Mouse (Mus musculus) v-Abl transformed pro-B cells (cell line): ENCODE data around the gene Kirrel.
"Not testable (repeated sequence)": the region's sequence is repeated elsewhere in the genome, so short reads cannot be mapped to it uniquely, and the experiment has no call there.

Experiments used
- in situ Hi-C, 2 experiments: fragments of 400-800 bp; cut with MboI; formaldehyde crosslinking; loops; one replicate each; pipeline ENCODE4 v1.15.1; 2025; ENCODE audit not compliant: unreplicated experiment in 2 of 2

Kirrel gene

GRCm38 (mm10) chr3:87144476-87145240 is 29.9 kb downstream of the Kirrel start:
- in situ Hi-C loops = no loop called here

- in situ Hi-C loops = no loop called here
Observed at GRCm38 (mm10) chr3:87140284-87140683, 34.3 kb downstream of the Kirrel start.

GRCm38 (mm10) chr3:87136782-87137181 is 37.8 kb downstream of the Kirrel start:
- in situ Hi-C loops = no loop called here

GRCm38 (mm10) chr3:87134951-87135350 is 39.6 kb downstream of the Kirrel start:
- in situ Hi-C loops = no loop called here

DNA sequence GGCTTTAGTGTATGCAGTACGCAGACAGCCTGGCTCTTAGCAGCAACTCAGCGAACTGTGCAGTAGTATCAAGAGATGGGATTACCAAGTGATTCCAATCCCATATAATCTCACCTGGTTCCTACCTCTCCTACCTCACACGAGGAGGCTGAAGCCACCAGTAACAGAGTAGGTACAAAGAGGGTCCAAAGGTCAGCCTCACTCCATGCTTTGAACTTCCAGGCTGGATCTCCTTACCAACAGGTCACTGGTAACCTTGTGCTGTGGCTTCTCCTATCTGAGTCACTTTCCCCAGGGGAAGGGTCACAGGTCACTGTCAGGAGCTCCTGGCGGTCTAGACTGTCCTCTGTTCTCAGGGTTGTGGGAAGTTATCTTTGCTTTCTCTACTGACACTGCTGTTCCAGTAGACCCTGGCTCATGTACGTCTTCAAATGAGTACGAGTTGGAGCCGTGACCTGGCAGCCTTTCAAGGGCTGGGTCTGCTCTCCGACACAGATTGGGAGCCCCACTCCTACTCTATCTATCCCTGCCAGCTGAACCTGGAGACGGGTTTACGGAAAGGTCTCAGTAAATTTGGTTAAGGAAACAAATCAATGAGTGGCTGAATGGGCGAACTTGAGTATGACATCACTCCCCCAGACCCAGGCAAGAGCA is 42.7 kb downstream of the Kirrel start:
- in situ Hi-C loops = no loop called here

- in situ Hi-C loops = no loop called here
Observed at GRCm38 (mm10) chr3:87130933-87131332, 43.6 kb downstream of the Kirrel start.

DNA sequence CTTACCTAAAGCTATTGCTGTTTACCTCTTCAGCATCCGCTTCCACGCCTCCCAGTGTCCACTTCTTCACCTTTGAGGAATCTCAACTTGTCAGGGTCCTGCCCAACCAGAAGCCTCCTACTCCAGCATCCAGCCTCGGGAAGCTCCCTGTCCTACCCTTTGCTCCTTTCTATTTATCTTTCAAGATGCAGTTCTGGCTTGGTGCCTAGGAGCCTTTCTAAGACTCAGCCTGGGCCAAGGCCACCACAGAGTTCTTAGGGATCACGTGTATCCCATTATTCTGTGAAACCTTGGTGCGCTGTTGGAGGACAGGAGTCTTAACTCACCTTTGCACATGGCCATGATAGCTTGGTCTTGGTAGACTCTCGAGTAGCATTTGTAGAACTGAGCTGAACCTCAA is 50.8 kb downstream of the Kirrel start:
- in situ Hi-C loops = no loop called here

DNA sequence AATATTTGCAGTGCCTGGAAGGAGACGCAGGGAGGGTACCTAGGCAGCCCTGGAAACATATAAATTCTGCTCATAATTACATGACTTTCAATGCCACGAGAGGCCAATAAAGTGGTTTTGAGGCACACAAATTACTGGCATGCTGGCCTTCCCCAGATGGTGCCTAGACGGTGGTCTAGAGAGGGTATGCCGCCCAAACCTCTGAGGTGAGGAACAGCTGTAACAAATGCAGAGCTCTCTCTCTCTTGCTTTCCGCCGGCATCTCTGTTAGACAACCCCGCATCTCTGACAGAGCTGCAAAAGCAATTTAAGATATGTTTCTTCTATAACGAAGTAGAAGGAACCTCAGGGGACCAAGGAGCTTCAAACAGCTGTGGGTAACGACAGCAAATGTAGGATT is 56.3 kb downstream of the Kirrel start:
- in situ Hi-C loops = no loop called here

GRCm38 (mm10) chr3:87117632-87118031 is 56.9 kb downstream of the Kirrel start:
- in situ Hi-C loops = no loop called here

DNA sequence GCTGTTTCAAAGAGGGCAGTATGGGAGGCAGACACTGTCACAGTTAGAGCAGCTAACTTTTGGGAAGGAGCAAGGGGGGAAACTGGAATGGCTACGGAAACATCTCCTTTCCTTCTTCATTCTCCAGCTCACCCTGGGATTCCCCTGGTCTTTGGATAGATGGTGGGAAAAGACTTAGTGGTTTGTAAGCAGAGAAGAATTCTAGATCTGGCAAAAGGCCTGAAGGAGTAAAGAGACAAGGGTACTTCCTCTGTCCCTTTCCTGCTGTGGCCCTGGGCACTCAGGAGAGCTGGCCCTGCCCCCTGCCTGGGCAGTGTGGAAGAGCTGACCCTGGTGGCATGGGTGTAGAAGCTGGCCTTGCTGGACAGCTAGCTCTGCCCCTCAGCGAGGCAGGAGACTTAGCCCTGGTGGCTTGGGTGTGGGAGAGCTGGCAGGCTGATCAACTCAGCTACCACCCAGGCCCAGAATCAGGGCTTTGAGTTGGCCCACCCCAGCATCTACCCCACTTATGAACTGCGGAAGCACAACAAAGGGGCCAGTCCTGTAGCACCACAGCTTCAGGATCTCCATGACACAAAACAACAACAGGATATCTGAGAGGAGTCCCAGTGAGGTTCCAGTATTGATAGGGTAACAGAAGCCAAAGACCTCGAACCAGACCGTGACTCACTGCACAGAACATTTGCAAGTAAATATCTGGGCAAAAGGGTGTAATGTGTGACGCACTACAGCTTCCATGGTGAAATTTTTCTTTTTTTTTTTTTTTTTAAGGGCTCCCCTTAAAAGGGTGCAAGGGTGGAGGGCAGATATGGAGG is 58.6 kb downstream of the Kirrel start:
- in situ Hi-C loops = no loop called here

GRCm38 (mm10) chr3:87115271-87115670 is 59.3 kb downstream of the Kirrel start:
- in situ Hi-C loops = no loop called here

- in situ Hi-C loops = no loop called here
Observed at GRCm38 (mm10) chr3:87114801-87115200, 59.7 kb downstream of the Kirrel start.

- in situ Hi-C loops = not testable (repeated sequence)
Observed at GRCm38 (mm10) chr3:87113881-87114280, 60.7 kb downstream of the Kirrel start.

DNA sequence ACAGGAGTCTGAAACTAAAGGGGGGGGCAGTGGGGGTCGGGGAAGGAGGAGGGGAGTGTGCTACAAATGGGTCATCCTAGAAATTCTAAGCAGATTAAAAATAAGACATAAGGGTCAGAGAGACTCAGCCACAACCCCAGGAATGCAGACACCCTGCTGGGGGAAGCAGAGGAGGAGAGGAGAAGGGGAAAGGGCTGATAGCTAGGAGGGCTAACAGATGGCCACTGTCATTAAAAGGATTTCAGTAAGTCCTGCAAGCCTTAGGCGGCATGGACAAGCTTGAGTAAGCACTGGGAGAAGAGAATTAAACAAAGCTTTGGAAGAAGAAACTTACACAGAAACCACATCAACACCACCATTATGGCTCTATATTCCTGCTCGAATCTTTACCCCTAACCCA is 62.3 kb downstream of the Kirrel start:
- in situ Hi-C loops = no loop called here

- in situ Hi-C loops = no loop called here
Observed at GRCm38 (mm10) chr3:87104856-87105255, 69.7 kb downstream of the Kirrel start.

- in situ Hi-C loops = no loop called here
Observed at GRCm38 (mm10) chr3:87102346-87102745, 72.2 kb downstream of the Kirrel start.

- in situ Hi-C loops = no loop called here
Observed at GRCm38 (mm10) chr3:87100911-87101310, 73.6 kb downstream of the Kirrel start.

GRCm38 (mm10) chr3:87097969-87098946 is 76.3 kb downstream of the Kirrel start:
- in situ Hi-C loops = no loop called here

DNA sequence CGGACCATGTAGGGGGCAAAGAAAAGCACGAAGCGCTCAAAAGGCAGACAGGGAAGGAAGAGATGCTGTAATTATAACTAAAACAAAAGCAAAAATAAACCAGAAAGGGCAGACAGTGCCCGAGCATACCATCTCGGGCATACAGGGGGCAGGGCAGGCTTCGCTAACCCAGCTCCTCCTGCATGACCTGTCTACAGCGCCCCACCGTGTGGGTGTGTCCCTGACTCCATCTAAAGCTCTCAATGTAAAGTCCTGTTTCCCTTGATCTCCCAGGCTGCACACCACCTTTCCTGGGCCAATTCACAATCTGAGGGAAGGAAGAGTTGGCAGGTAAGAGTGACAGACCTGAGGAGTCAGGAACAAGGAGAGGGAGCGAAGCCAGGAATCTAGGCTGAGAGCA is 77.3 kb downstream of the Kirrel start:
- in situ Hi-C loops = no loop called here

GRCm38 (mm10) chr3:87093718-87094117 is 80.8 kb downstream of the Kirrel start:
- in situ Hi-C loops = no loop called here
